Mouse (Mus musculus): ENCODE data around the gene Gm11042. TPM values are rescaled to one million over a fixed set of nuclear protein-coding genes. Genes with fewer than 3 reads are reported as not detected.
A peak's percentile ranks its signal among the peaks of the same experiment; 100 is the strongest.

Gm11042 gene
- polyA plus RNA-seq, 1 experiment from 2014 or later, result not detected

DNA sequence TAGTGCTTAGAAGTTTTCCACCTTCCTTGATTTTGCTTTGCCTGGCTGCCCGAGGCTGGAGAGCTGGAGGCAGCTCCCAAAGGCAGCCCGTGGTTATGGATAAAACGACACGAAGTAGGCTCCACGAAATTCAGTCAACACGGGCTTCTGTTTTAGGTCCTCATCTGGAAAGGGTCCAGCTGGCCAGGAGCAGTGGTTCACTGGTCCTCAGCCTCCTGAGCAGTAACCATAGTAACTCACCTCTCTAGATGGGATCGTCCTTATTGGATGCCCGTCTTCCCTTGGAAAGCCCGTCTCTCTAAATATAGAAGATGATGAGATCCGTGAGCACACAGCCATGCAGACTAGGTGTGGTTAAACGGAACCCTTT is 31.5 kb downstream of the Gm11042 start:
- DNase-seq (ENCODE audit: low spot score), result no peak

DNA sequence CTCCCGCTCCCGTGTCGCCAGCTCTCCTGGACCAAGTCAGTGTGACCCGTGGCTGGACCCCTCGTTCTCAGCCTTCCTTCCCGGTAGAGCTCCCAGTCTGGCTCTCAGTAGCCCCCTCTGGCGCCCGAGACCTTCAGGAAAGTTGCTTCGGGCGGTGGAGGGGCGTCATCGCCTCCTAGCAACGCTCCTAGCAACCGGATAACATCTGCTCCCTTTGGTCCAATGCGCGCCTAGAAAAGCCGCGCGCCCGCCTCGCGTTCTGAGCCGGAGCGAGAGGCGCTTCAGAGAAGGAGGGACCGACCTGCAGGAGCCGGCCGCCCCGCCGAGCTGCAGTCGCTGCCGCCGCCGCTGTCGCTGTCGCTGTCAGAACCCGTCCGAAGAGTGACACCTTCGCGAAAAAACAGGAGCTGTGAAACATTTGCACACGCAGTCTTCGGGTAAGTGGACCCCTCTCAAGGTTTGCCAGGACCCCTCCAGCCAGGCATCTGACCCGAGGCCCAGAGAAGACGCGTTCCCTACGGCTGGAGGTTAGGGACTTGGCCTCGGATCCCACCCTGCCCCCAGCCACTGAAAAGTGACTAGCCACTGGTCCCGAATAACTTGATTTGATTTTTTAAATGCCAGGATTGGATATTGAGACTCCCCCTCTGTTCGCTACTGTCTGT is 32.0 kb downstream of the Gm11042 start:
- DNase-seq (ENCODE audit: low spot score), result peak; percentile 32

DNA sequence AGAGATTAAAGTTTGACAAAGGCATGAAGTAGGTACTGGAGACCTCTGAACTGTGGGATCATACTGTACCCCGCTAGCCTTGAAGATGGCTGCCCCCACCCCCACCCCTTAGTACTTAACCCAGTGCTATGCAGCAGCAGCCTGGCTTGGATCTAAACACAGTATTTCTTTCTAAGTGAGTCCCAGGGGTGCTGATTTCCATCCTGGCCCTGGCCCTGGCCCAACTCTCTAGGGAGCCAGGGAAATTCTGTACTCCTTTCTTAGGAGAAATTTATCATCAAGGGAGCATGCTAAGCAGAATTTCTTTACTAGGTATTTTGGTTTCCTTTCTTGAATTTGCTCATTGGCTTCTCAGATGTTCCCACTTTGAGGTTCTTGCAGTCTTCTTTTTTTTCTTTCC is 33.3 kb downstream of the Gm11042 start:
- no peak for DNase-seq (ENCODE audit: low spot score)

DNA sequence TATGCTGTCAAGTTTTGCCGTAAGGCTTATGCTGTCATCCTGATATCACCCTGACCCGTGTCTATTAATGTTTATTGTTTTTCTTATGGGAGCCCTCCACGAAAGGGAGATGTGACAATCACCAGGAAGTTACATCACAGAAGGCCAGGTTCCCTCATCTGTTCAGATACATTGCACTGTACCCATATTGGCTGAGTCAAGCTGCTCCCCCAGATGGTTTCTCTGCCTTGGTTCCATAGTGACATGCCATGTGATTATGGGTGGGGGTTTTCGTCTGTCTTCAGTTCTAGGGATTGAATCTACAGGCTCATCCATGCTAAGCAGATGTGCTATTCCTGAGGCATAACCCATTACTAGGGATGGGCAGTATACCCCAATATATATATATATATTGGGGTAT is 34.8 kb downstream of the Gm11042 start:
- no peak for DNase-seq (ENCODE audit: low spot score)

DNA sequence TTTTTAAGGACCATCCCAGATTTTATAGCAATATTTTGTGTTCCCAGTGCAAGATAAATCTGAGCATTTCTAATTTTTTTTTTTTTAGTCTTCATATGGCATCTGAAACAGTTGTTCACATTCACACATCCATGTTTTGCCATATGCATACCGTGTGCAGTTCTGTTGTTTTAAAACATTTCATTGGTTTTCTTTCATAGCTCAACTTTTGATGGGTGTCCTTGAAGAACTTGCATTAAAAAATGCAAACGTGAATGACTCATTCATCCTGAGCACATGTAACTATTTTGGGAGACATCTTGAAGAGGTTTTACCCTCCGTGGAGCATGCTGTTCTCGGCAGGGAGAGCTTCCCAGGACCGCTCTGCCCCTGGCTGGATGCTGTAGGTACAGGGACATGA is 38.9 kb downstream of the Gm11042 start:
- no peak for DNase-seq (ENCODE audit: low spot score)

DNA sequence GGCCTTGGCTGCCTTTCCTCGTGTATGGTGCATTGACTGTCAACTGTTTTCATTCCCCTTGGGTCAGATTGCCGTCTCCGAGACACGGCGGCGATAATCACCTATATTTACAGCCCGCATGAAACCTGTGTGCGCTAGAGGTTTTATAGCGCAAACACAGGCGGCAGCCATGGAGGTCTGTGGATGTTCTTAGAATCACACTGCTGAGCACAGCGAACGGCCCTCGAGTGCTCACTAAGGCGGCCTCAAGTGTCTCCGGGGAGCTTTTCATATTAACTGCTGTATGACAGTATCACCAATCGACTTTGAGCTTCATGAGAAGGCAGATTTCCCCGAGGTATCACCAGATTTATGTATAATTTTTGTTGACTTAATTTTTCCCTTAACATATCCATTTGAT is 43.6 kb downstream of the Gm11042 start:
- DNase-seq (ENCODE audit: low spot score), result no peak

DNA sequence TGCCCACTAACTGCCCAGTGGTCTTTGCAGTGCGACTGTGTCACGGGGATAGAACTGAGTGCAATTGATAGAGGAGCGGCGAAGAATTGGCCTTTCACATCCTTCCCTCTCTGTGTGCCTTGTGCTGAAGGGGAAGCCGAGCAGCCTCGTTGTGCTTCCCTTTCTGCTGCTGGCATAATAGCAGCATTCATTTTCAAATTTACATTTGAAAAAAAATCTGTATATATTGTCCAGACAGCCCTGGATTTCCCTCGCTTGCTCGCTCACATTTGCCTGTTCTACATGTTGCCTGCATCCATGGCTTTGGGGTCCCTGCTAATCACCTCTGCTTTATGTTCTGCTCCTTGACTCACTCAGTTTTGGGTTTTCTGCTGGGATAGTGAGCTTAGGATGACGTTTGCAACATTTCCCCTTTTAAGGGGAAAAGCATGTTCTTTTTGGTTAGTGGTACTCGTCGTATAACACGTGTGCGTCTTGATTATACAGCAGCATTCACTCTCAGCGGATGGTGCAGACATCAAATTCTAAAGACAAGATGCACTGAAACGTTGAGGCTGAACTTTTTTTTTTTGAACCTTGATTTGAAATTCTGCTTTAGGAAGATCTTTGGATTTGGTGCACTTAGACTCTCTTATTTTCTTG is 47.4 kb downstream of the Gm11042 start:
- no peak for DNase-seq (ENCODE audit: low spot score)

DNA sequence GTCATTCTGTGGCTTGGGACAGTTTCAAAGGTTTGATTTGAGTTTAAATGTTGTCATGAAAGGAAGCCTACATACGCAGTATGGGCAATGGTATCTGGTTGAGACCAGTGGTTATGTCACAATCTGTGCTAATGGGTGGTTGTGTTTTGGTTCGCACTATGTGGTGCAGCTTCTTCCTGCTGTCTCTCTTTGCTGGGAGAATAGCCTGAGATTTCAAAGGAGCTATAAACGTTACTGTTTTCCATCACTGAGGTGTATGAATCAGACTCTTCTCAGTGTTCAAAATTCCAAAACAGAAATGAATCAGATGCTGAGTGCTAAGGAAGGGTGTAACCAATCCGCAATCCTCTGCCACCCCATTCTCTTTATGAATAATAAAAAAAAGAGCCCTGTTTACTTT is 49.1 kb downstream of the Gm11042 start:
- no peak for DNase-seq (ENCODE audit: low spot score)
